Mouse (Mus musculus): ENCODE results near the gene Morn5. TPM values are rescaled to one million over a fixed set of nuclear protein-coding genes. Genes with fewer than 3 reads are reported as not detected.

Gene Morn5
- polyA plus RNA-seq, 1 experiment from 2014 or later: not detected

GRCm38 (mm10) chr2:36108615-36109014 lies 59.4 kb downstream of the Morn5 start:
- H3K27me3 ChIP-seq: peaks cover 89% of the 10 kb centered on the region
- no peak for DNase-seq
- no peak overlapping the region for H3K4me2 ChIP-seq
- H3K9me3 ChIP-seq (replicated peaks): no peaks in the 10 kb centered on the region
- no peak overlapping the region for H3K9ac ChIP-seq
- ATAC-seq (ENCODE audit: low read depth): no peak
- H3K36me3 ChIP-seq: no peaks in the 10 kb centered on the region
- peaks cover 2% of the 10 kb centered on the region for H3K4me1 ChIP-seq (replicated peaks)
- WGBS (ENCODE audit: insufficient replicate concordance): 13% methylated on average over 7 of the region's 7 CpGs
- H3K4me3 ChIP-seq (replicated peaks): no peak overlapping the region
- no peak overlapping the region for H3K27ac ChIP-seq

- Histone ChIP-seq H3K36me3 (peaks cover 19% of the 10 kb centered on the region), H3K9ac (no peak overlapping the region), H3K4me3 (replicated peaks) (no peak overlapping the region), H3K4me1 (replicated peaks) (no peaks in the 10 kb centered on the region), H3K9me3 (replicated peaks) (no peaks in the 10 kb centered on the region), H3K27me3 (peaks cover 49% of the 10 kb centered on the region), H3K27ac (no peak overlapping the region), H3K4me2 (no peak overlapping the region)
- DNase-seq (no peak), ATAC-seq (ENCODE audit: low read depth) (no peak)
- 55% methylated on average over 3 of the region's 3 CpGs for WGBS (ENCODE audit: insufficient replicate concordance)
Observed at GRCm38 (mm10) chr2:36112632-36113031, 63.4 kb downstream of the Morn5 start.

GRCm38 (mm10) chr2:36126795-36127429 lies 77.7 kb downstream of the Morn5 start:
- no peak for DNase-seq
- Histone ChIP-seq H3K36me3 (peaks cover 80% of the 10 kb centered on the region), H3K4me2 (no peak overlapping the region), H3K9me3 (replicated peaks) (no peaks in the 10 kb centered on the region), H3K27ac (no peak overlapping the region), H3K9ac (no peak overlapping the region), H3K4me3 (replicated peaks) (no peak overlapping the region), H3K4me1 (replicated peaks) (peaks cover 5% of the 10 kb centered on the region; the same call in 1 of the 2 replicates), H3K27me3 (no peaks in the 10 kb centered on the region)
- no peak for ATAC-seq (ENCODE audit: low read depth)
- 86% methylated on average over 9 of the region's 9 CpGs for WGBS (ENCODE audit: insufficient replicate concordance)

GRCm38 (mm10) chr2:36127973-36128372 lies 78.7 kb downstream of the Morn5 start:
- Histone ChIP-seq H3K4me3 (replicated peaks) (no peak overlapping the region), H3K36me3 (peaks cover 81% of the 10 kb centered on the region), H3K4me2 (no peak overlapping the region), H3K9me3 (replicated peaks) (no peaks in the 10 kb centered on the region), H3K27me3 (no peaks in the 10 kb centered on the region), H3K9ac (no peak overlapping the region), H3K27ac (no peak overlapping the region), H3K4me1 (replicated peaks) (peaks cover 5% of the 10 kb centered on the region; the same call in 1 of the 2 replicates)
- 62% methylated on average over 4 of the region's 4 CpGs for WGBS (ENCODE audit: insufficient replicate concordance)
- no peak for ATAC-seq (ENCODE audit: low read depth)
- no peak for DNase-seq

GRCm38 (mm10) chr2:36129051-36129450 lies 79.8 kb downstream of the Morn5 start:
- Histone ChIP-seq H3K4me2 (no peak overlapping the region), H3K9ac (no peak overlapping the region), H3K4me1 (replicated peaks) (peaks cover 5% of the 10 kb centered on the region; the same call in 1 of the 2 replicates), H3K27ac (no peak overlapping the region), H3K36me3 (peaks cover 81% of the 10 kb centered on the region), H3K9me3 (replicated peaks) (no peaks in the 10 kb centered on the region), H3K4me3 (replicated peaks) (no peak overlapping the region), H3K27me3 (no peaks in the 10 kb centered on the region)
- 71% methylated on average over 3 of the region's 3 CpGs for WGBS (ENCODE audit: insufficient replicate concordance)
- no peak for ATAC-seq (ENCODE audit: low read depth)
- no peak for DNase-seq

Other genes starting within 250 kb of the Morn5 start
- 0.91 and 0.93 TPM in 2 replicates for gene Ttll11, start 69.5 kb upstream of the Morn5 start, polyA plus RNA-seq (2015; fragmentation: Nextera tagmentation; extraction: Ambion mirVana)
- 152 and 156 TPM in 2 replicates for gene Ndufa8, start 52 bp upstream of the Morn5 start, polyA plus RNA-seq (2015; fragmentation: Nextera tagmentation; extraction: Ambion mirVana)
- gene Lhx6, start 56.0 kb downstream of the Morn5 start, polyA plus RNA-seq (2015; fragmentation: Nextera tagmentation; extraction: Ambion mirVana): 0.16 and 0.19 TPM in 2 replicates
- 21.5 and 22.8 TPM in 2 replicates for gene Mrrf, start 86.9 kb downstream of the Morn5 start, polyA plus RNA-seq (2015; fragmentation: Nextera tagmentation; extraction: Ambion mirVana)
- 23.6 and 27.2 TPM in 2 replicates for gene Rbm18, start 87.3 kb downstream of the Morn5 start, polyA plus RNA-seq (2015; fragmentation: Nextera tagmentation; extraction: Ambion mirVana)
- 18.6 and 20.5 TPM in 2 replicates for gene Ptgs1, start 181.0 kb downstream of the Morn5 start, polyA plus RNA-seq (2015; fragmentation: Nextera tagmentation; extraction: Ambion mirVana)

Measured in liver, embryonic 13.5 days (tissue).